18 mouse cellular contexts compared by ENCODE assay signal in genomic region chr1:159747969-159748368, GRCm38 (mm10).
"Had no signal": no experiment of that assay in that cellular context is flagged by ENCODE, and none has a peak within 500 bp of the region (broad histone marks: within the 10 kb centered on the region; RNA-seq: fewer than 3 reads in every experiment).

No protein-coding gene starts in this region.

- H3K9me3 ChIP-seq: midbrain, embryonic 12.5 days; neural tube, embryonic 13.5 days; neural tube, embryonic 15.5 days had no signal

- H3K4me3 ChIP-seq: midbrain, embryonic 12.5 days; myocyte; neural tube, embryonic 13.5 days; neural tube, embryonic 15.5 days had no signal

- H3K4me2 ChIP-seq: lung, embryonic 14.5 days; midbrain, embryonic 12.5 days; neural tube, embryonic 13.5 days; neural tube, embryonic 15.5 days had no signal

- H3K27ac ChIP-seq: midbrain, embryonic 12.5 days; neural tube, embryonic 13.5 days; neural tube, embryonic 15.5 days had no signal

- ATAC-seq: midbrain, embryonic 16.5 days had no signal

- H3K36me3 ChIP-seq: midbrain, embryonic 12.5 days; neural tube, embryonic 13.5 days; neural tube, embryonic 15.5 days had no signal

- H3K4me1 ChIP-seq: neural tube, embryonic 13.5 days; neural tube, embryonic 15.5 days had no signal

- H3K9ac ChIP-seq: lung, embryonic 14.5 days; midbrain, embryonic 12.5 days; neural tube, embryonic 13.5 days; neural tube, embryonic 15.5 days had no signal

- DNase-seq: lung, adult 18-20 months; lung, embryonic 14.5 days; lung, postnatal 10 days; lung, postnatal 4 days; midbrain, embryonic 14.5 days; retina, postnatal 1 day; right cerebral cortex, adult 18-20 months; right cerebral cortex, postnatal 25 days; right cerebral cortex, postnatal 4 days; spleen, adult 18-20 months; thymus, adult 18-20 months; thymus, postnatal 14 days; thymus, postnatal 36 days had no signal

- H3K27me3 ChIP-seq: midbrain, embryonic 12.5 days; neural tube, embryonic 13.5 days; neural tube, embryonic 15.5 days had no signal
